Mouse (Mus musculus) Patski (cell line): Measurements from ENCODE around the gene Ano6. TPM values are rescaled to one million over a fixed set of nuclear protein-coding genes. Genes with fewer than 3 reads are reported as not detected.

Experiments
- ATAC-seq: fragments of 100-300 bp; one replicate; pipeline ENCODE4 v1.8.0; 2021
- CTCF ChIA-PET: fragments of 350-600 bp; sonication (Branson Sonifier 250); formaldehyde crosslinking; loops from one replicate; lab custom pipeline; 2022; ENCODE audit warnings: inconsistent platforms; lab: Charles Lee
- POLR2A ChIA-PET: fragments of 350-600 bp; sonication (Branson Sonifier 250); formaldehyde crosslinking; loops from one replicate; lab custom pipeline; 2022; ENCODE audit warnings: antibody characterized with exemption, inconsistent platforms; lab: Charles Lee
- DNase-seq: peaks from one replicate; pipeline ENCODE4 v3.0.0-alpha.2; 2011; ENCODE audit warnings: low read depth, low spot score
- H3K27me3 ChIP-seq: fragments of 371-371 bp; one replicate; pipeline ENCODE4 v1.5.1; 2021
- CTCF ChIP-seq: fragments of 100-300 bp; IDR thresholded peaks from one replicate; pipeline ENCODE4 v1.5.1; 2021
- in situ Hi-C: fragments of 300-500 bp; cut with MboI; formaldehyde crosslinking; loops from 3 replicates; pipeline ENCODE4 v1.11.1; 2018; ENCODE audit warnings: low pct_unique_long_range_greater_than_20kb, mixed read lengths
- polyA plus RNA-seq: library from polyadenylated mRNA; unstranded; gene quantifications from one replicate; pipeline ENCODE4 v1.2.3, GENCODE M21; 2021

Gene Ano6
- polyA plus RNA-seq, 1 experiment from 2014 or later: 184 TPM

DNA sequence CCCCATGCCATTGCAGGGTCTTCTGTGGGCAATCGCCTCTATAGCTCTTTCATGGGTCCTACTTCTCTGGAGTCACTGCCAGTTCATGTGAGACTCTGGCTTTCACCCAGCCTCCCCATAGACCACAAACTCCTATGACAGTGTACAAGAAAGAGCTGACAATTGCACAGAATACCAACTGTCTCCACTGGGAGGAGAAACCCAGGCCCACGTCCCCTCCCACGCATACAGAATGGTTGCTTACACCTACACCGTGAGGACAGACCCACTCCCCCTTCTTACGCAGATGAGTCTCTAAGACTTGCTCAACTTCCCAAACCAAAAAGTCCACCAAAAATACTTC lies 38.0 kb upstream of the Ano6 start:
- no peak for TF ChIP-seq CTCF
- POLR2A ChIA-PET: no interaction called here
- DNase-seq (no peak), ATAC-seq (no peak)
- in situ Hi-C loops: loop anchor here (25.0 kb wide), 1 partner anchor 635 kb away; no protein-coding TSS in a partner anchor
- no peaks in the 10 kb centered on the region for H3K27me3 ChIP-seq
- CTCF ChIA-PET: interaction anchor here (1.5 kb wide), 1 partner anchor 10 kb away, joined by 6 read pairs; no protein-coding TSS in a partner anchor

DNA sequence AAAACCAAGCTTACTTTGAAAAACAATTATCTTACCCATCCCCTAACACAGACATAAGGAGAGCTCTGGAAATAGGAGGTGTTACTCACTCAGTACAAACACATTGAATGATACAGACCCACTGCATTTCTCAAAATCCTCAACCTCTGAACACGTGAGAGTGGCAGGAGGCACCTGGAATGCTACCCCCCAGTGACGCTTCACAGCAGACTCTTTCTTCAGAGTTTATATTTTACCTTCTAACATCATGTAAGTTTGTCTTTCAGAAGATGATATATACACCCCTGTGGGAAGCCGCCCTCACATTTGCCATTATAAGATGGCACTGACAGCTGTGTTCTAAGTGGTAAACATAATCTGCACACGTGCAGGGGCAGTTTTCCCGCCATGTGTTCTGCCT lies 37.6 kb upstream of the Ano6 start:
- ATAC-seq: no peak
- no peaks in the 10 kb centered on the region for H3K27me3 ChIP-seq
- DNase-seq: no peak
- no peak for TF ChIP-seq CTCF
- ChIA-PET POLR2A (no interaction called here), CTCF (interaction anchor here (1.5 kb wide), 1 partner anchor 11 kb away, joined by 6 read pairs; no protein-coding TSS in a partner anchor)
- in situ Hi-C loops: loop anchor here (25.0 kb wide), 1 partner anchor 634 kb away; no protein-coding TSS in a partner anchor

DNA sequence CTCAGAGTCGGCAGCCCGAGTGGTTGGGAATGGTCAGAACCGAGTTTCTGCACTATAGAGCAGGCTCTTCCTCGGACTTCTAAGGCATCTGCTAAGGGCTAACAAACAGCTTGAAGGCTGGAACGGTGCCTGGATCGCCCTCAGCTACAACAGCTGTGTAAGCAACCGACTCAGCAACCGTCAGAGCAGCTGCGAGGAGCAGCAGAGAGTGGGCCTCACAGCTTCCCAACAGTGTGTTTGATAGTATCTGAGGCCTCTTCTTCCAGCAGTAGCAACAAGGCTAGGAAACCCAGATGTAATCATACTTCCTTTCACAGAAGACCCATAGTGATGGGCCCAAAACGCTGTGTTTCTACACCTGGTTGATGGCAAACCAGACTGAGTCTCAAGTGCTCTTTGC lies 33.5 kb upstream of the Ano6 start:
- H3K27me3 ChIP-seq: peaks cover 4% of the 10 kb centered on the region
- in situ Hi-C loops: loop anchor here (25.0 kb wide), 1 partner anchor 630 kb away; no protein-coding TSS in a partner anchor
- ChIA-PET POLR2A (no interaction called here), CTCF (interaction anchor here (1.2 kb wide), 1 partner anchor 14 kb away, joined by 4 read pairs; no protein-coding TSS in a partner anchor)
- no peak for ATAC-seq
- no peak for DNase-seq
- no peak for TF ChIP-seq CTCF

DNA sequence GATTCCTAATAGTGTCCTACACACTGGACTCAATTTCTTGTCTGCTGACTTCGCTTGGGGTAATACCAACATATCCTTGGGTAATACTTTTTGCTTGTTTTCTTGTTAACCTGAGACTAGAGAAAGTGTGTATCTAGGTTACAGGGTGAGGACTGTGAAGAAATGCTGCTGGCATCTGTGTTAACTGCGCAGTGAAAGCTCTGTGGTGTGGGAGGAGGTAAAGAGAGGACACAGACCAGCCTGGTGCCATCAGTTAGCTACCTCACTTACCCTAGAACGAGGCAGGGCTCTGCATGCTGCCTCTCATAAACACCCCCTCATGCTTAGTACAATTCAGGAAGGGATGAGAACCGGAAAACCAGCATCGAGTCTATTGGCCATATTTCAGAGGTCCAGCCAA lies 32.6 kb upstream of the Ano6 start:
- in situ Hi-C loops: loop anchor here (25.0 kb wide), 1 partner anchor 629 kb away; no protein-coding TSS in a partner anchor
- no peak for TF ChIP-seq CTCF
- ATAC-seq (no peak), DNase-seq (no peak)
- ChIA-PET CTCF (interaction anchor here (1.2 kb wide), 1 partner anchor 15 kb away, joined by 4 read pairs; no protein-coding TSS in a partner anchor), POLR2A (no interaction called here)
- H3K27me3 ChIP-seq: peaks cover 4% of the 10 kb centered on the region

DNA sequence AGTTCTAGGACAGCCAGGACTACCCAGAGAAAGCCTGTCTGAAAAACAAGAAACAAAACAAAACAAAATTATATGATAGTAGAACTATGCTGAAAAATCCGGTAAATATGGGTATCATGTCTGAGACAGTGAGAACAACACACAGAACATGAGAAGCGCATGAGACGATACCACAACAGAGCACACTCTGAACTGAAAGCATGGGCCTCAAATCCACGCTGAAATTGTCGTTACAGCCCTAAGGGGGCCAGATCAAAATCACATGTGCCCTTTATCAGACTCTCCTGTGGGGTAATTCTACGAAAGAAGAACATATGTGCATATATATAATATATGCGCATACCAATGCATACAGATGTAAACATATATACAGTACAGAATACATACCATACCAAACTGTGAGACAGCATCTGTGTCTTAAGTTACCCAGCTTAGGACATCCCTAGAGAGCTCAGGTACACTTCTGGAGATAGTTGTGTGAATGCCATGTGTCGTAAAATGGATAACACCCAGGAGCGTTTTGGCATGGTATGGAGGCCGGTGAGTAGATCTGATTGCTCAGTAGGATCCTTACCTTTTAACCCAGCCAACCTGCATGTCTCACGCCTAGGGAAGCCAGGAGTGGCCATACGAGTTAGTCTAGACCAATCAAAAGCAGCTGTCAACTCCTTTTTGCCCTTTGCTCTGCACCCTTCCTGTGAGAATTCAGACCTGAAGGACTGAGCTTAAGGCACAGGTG lies 31.8 kb upstream of the Ano6 start:
- ChIA-PET CTCF (interaction anchor here (0.7 kb wide), 2 partner anchors 9 to 14 kb away, joined by 3 to 4 read pairs; no protein-coding TSS in a partner anchor), POLR2A (no interaction called here)
- no peak for TF ChIP-seq CTCF
- ATAC-seq (no peak), DNase-seq (no peak)
- in situ Hi-C loops: loop anchor here (25.0 kb wide), 1 partner anchor 628 kb away; no protein-coding TSS in a partner anchor
- peaks cover 4% of the 10 kb centered on the region for H3K27me3 ChIP-seq

DNA sequence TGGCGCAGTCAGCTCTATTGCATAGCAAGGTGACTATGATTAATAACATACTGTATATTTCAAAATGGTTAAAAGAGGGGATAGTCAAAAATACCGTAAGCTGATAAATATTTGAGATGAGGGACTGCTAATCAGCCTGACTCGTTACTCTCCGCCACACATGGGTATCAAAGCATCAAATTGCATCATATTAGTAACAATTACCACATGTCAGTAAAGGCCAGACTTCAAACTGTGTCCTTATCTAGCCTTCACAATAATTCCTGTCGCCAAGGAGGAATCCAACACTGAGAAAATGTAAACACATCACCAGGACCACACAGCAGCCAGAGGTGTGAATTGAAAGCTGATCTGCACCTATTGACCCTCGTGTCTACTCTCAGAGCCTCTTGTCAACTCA lies 30.8 kb upstream of the Ano6 start:
- in situ Hi-C loops: loop anchor here (10.0 to 25.0 kb wide), 2 partner anchors 525 to 627 kb away; partner anchors contain the start of gene Arid2
- no peak for TF ChIP-seq CTCF
- ChIA-PET CTCF (interaction anchor here (0.7 kb wide), 1 partner anchor 15 kb away, joined by 3 read pairs; no protein-coding TSS in a partner anchor), POLR2A (no interaction called here)
- DNase-seq (no peak), ATAC-seq (no peak)
- H3K27me3 ChIP-seq: peaks cover 4% of the 10 kb centered on the region

DNA sequence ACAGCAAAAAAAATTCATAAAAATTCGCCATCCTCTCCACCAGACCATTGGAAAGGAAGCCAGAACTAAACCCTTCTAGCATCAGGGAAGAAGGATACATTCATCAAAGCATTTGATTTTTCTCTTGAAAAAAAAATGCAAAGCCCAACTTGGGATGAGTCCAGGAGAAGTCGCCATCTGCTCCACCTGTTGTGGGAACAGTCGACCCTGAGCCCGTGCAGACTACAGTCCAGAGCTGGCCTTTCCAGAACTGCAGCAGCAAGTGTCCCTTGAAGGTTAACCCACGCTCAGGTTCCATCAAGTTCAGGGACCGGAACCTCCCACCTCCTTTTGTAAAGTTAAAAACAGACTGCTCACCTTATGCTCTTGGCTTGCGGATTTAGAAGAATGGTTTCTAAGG lies 29.2 kb upstream of the Ano6 start:
- peaks cover 4% of the 10 kb centered on the region for H3K27me3 ChIP-seq
- DNase-seq: no peak
- ChIA-PET POLR2A (no interaction called here), CTCF (interaction anchor here (1.4 kb wide), 1 partner anchor 36 kb away, joined by 3 read pairs; no protein-coding TSS in a partner anchor)
- in situ Hi-C loops: loop anchor here (10.0 to 25.0 kb wide), 2 partner anchors 523 to 626 kb away; partner anchors contain the start of gene Arid2
- TF ChIP-seq CTCF: no peak
- ATAC-seq: no peak

DNA sequence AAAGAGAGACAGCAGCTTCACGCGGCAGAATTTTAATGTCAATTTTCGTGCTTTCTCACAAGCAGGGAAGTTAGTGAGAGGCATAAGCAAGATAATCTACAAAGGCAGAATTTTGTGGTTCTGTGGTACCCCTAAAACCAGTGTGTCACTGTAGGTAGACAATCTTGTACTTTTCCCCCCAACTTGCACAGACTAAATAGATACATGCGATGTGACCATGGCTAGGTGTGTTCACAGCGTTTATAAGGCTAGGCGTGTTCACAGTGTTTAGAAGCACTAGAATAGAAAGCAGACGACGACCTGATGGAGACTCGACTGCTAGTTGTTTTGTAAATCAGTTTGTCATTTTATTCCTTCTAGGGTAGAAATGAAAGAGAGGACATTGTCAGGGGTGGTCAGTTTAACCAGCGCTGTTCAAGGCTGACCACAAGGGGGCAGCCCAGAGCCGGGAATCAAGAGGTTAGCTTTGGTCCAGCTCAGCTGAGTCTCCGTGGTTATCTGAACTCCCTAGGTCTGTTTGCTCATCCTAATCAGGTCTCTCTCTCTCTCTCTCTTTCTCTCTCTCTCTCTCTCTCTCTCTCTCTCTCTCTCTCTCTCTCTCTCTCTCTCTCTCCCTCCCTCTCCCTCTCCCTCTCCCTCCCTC lies 27.9 kb upstream of the Ano6 start:
- in situ Hi-C loops: loop anchor here (10.0 to 25.0 kb wide), 2 partner anchors 522 to 625 kb away; partner anchors contain the start of gene Arid2
- DNase-seq (peak; percentile 7), ATAC-seq (peak; percentile 80)
- CTCF ChIA-PET: interaction anchor here (0.7 to 1.2 kb wide), 3 partner anchors 10 to 37 kb away, joined by 3 to 4 read pairs (median 3); no protein-coding TSS in a partner anchor
- H3K27me3 ChIP-seq: peaks cover 4% of the 10 kb centered on the region
- peak; percentile 97 for TF ChIP-seq CTCF
- POLR2A ChIA-PET: no interaction called here

DNA sequence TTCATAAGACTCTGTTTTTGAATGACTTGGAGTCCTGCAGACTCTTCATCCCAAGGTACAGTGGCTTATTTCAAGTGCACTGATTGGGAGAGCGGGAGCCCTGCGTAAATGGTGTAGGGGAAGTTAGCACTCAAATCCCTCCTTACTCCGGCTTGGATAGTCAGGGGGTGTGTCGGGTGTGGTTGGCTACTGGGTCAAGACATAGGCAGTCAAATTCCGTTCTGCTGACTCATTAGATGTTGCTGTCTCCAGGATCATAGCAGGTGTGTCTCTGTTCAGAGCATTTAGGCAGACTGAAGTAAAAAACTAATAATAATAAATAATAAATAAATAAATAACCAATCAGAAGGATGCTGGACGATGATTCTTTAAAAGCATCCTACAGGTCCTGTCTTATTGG lies 27.2 kb upstream of the Ano6 start:
- no peak for TF ChIP-seq CTCF
- ATAC-seq (no peak), DNase-seq (no peak)
- ChIA-PET CTCF (interaction anchor here (0.7 to 1.2 kb wide), 3 partner anchors 10 to 37 kb away, joined by 3 to 4 read pairs (median 3); no protein-coding TSS in a partner anchor), POLR2A (no interaction called here)
- H3K27me3 ChIP-seq: peaks cover 4% of the 10 kb centered on the region
- in situ Hi-C loops: loop anchor here (10.0 to 25.0 kb wide), 2 partner anchors 521 to 624 kb away; partner anchors contain the start of gene Arid2

DNA sequence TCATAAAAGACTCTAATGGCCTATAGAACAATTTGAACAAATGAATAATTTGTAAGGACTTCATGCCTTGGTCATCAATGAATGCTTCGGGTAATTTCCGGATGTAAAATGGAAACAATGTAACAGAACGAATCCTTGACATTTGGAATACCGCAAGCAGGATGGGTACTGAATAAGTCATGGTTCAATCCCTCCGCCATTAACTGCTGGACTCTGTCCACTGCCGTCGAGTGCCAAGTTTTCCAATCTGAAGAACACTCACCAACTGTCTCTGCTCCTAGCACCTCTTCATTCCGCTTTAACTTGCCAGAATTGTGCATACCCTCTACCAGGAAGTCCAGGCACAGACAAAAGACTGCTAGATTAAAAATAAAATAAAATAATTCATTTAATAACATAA lies 25.4 kb upstream of the Ano6 start:
- TF ChIP-seq CTCF: no peak
- no peaks in the 10 kb centered on the region for H3K27me3 ChIP-seq
- CTCF ChIA-PET: interaction anchor here (0.9 to 1.4 kb wide), 2 partner anchors 11 to 40 kb away, joined by 3 to 4 read pairs; no protein-coding TSS in a partner anchor
- no peak for DNase-seq
- ATAC-seq: no peak
- POLR2A ChIA-PET: no interaction called here
- in situ Hi-C loops: loop anchor here (10.0 to 25.0 kb wide), 2 partner anchors 520 to 622 kb away; partner anchors contain the start of gene Arid2
